In the genomic region with DNA sequence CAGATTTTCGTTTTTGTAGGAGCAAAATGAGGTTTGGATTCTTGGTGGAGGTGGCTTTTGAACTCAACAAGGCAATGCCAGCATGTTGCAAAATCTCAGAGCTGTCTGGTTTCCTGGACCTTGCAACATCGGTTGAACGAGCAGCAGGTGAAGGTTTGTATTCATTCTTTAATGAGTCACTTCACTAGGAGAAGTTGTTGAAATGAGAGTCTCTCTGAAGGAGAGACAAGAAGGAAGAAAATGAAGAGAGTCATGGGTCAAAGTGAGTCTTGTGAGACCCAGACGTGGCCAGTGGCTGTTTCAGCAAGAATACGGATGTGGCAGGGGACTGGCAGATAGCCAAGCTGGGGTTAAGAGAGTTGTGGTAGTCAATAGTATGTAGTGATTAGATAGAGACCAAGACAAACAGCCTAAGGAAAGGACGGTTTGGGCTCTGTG, we compare ENCODE assay signal across 12 mouse cellular contexts. TPM values are rescaled to one million over a fixed set of nuclear protein-coding genes. Genes with fewer than 3 reads are reported as not detected.
DNase-seq lines count a peak whose midpoint lies in the region; ATAC-seq lines count a peak whose summit lies in the region.
"Had no signal": no experiment of that assay in that cellular context is flagged by ENCODE, and none has a peak within 500 bp of the region (broad histone marks: within the 10 kb centered on the region; RNA-seq: fewer than 3 reads in every experiment).

No protein-coding gene starts in this region.

- no peaks in the 10 kb centered on the region for H3K27me3 ChIP-seq in liver, embryonic 12.5 days (replicated peaks)
- H3K27me3 ChIP-seq: limb, embryonic 15.5 days had no signal

- H3K4me3 ChIP-seq in liver, embryonic 12.5 days: no peak overlapping the region
- H3K4me3 ChIP-seq: embryonic facial prominence, embryonic 10.5 days; limb, embryonic 15.5 days had no signal

- 39% methylated on average over 6 of the region's 6 CpGs for WGBS in liver, embryonic 12.5 days (ENCODE audit: insufficient replicate concordance)

- no peaks in the 10 kb centered on the region for H3K9me3 ChIP-seq in liver, embryonic 12.5 days (replicated peaks)
- H3K9me3 ChIP-seq: embryonic facial prominence, embryonic 10.5 days; limb, embryonic 15.5 days had no signal

- no peak overlapping the region for H3K9ac ChIP-seq in liver, embryonic 12.5 days
- H3K9ac ChIP-seq: limb, embryonic 15.5 days had no signal

- no peak overlapping the region for H3K27ac ChIP-seq in liver, embryonic 12.5 days
- H3K27ac ChIP-seq: embryonic facial prominence, embryonic 10.5 days; limb, embryonic 15.5 days had no signal

- no peaks in the 10 kb centered on the region for H3K36me3 ChIP-seq in liver, embryonic 12.5 days
- H3K36me3 ChIP-seq: embryonic facial prominence, embryonic 10.5 days; limb, embryonic 15.5 days had no signal

- H3K4me1 ChIP-seq in liver, embryonic 12.5 days: no peaks in the 10 kb centered on the region
- H3K4me1 ChIP-seq: embryonic facial prominence, embryonic 10.5 days; limb, embryonic 15.5 days had no signal

- no peak for ATAC-seq in liver, embryonic 12.5 days
- ATAC-seq in monocyte, adult 5-6 weeks (replicated peaks; ENCODE audit: insufficient number of reproducible peaks, low FRiP score, low TSS enrichment, poor library complexity, severe bottlenecking): peak; percentile 22; the same call in 1 of the 2 replicates

- H3K4me2 ChIP-seq in liver, embryonic 12.5 days: no peak overlapping the region
- H3K4me2 ChIP-seq: limb, embryonic 15.5 days had no signal

- peak; percentile 5 for DNase-seq in liver
- peak; percentile 81 for DNase-seq in fibroblast of lung, adult 2 months (ENCODE audit: low read depth)
- peak; percentile 8 to 28 for DNase-seq in kidney, postnatal 4 days
- DNase-seq in cerebellum, adult 11-12 months: no peak
- DNase-seq in retina, postnatal 1 day: no peak
- DNase-seq: right cerebral cortex, postnatal 4 days had no signal

RNA-seq across cellular contexts. Expression of gene Scarb2, which starts 18.2 kb away (rescaled TPM):
- 4.2 and 4.3 TPM in 2 replicates for polyA plus RNA-seq in liver, embryonic 12.5 days (2016; fragmentation: Nextera tagmentation; extraction: Ambion mirVana)
- 75.7 to 83.7 TPM (median 80.4 TPM) in 3 replicates for total RNA-seq in monocyte, adult 5-6 weeks (2017)

RNA-seq across cellular contexts. Expression of gene Fam47e, which starts 30.0 kb away (rescaled TPM):
- 0.69 and 0.88 TPM in 2 replicates for polyA plus RNA-seq in liver, embryonic 12.5 days (2016; fragmentation: Nextera tagmentation; extraction: Ambion mirVana)
- not detected in 3 replicates for total RNA-seq in monocyte, adult 5-6 weeks (2017)
- polyA plus RNA-seq: embryonic facial prominence, embryonic 10.5 days; heart, embryonic 14.5 days; large intestine, adult 2 months; limb, embryonic 15.5 days had no signal

Comparison
In these comparisons a context has a peak if more than half of its experiments do, and no peak if none do; other contexts are left out.
1. DNase-seq: peak in liver (single experiment), fibroblast of lung, adult 2 months (single experiment) and kidney, postnatal 4 days (2 of 2); none in cerebellum, adult 11-12 months (single experiment) and retina, postnatal 1 day (single experiment).